Mouse (Mus musculus): Measurements from ENCODE around the gene Rngtt.

DNA sequence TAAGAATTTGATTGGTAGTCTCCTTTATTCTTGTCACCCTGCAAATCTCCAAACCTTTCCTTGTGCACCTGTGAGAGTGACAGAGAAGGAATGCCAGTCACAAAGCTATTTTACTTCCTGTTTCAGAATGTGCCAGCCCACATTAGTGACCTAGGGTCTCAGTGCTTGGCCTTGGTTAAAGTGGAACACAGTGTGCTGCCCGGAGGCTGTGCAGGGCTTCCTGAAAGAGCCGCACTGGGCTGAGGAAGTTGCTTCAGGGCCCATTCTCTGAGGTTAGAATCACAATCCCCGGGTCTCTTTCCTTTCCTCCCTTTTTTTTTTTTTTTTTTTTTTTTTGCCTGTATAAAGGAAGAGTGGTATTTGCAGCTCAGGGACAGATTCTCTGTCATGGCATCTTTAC, 203.3 kb downstream of the Rngtt start:
- TF ChIP-seq NANOG (IDR thresholded peaks at IDR 0.05; ENCODE audit: borderline replicate concordance, low read length) (no peak), CTCF (conservative IDR thresholded peaks at IDR 0.05; ENCODE audit: low read length) (no peak), POU5F1 (IDR thresholded peaks at IDR 0.05; ENCODE audit: borderline replicate concordance, low read length) (no peak)
